Mouse (Mus musculus): ENCODE results near the gene Gemin6. TPM values are rescaled to one million over a fixed set of nuclear protein-coding genes. Genes with fewer than 3 reads are reported as not detected.

The Gemin6 gene
- 9.4 and 12.4 TPM in 2 replicates for polyA plus RNA-seq (2021; fragmentation: Nextera tagmentation)
- long read RNA-seq, experiment 1, transcript Gemin6-201 (3 exons, 1,134 nt) = major isoform, 6 of 7 reads
- long read RNA-seq, experiment 1, partial matches to known transcripts = 0 of 7 reads
- long read RNA-seq, experiment 1, other reads (novel, unspliced or antisense) = 0 of 7 reads
- long read RNA-seq, experiment 2, transcript Gemin6-201 (3 exons, 1,134 nt) = major isoform, 9 of 11 reads
- long read RNA-seq, experiment 2, partial matches to known transcripts = 0 of 11 reads
- long read RNA-seq, experiment 2, other reads (novel, unspliced or antisense) = 2 of 11 reads

DNA sequence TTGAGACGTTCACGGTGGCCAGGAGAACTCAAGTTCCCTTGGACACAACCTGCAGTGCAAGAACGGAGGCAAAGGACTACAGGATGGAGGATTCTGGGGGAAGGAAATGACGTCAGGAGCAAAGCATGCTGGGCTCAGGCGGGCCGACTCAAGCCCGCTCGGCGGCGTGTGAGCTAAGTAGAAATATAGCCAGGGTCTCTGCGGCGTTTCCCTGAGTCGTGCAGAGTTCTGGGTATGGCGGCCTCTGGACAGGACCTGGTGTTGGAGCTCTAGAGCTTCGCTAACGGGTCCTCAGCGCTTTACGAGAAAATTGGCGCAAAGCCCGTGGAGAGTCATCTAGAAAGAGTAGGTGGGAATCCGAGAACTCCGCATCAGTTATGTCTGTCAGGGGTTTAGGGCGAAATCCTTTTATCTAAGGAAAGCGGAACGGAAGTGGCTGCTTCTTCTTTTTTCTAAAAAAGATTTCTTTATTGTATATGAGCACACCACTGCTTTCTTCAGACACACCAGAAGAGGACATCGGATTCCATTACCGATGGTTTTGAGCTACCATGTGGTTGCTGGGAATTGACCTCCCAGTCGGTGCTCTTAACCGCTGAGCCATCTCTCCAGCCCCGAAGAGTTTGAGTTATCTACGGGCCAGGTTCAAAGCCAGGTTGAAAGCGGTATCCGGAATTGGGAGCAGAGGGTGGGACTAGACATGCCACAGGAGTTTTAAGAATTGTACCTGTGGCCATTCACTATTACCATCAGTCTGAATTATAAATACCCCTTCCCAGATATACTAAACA is at the start of gene Gemin6:
Gemin6 (plus strand) TSS at position 116 of the 791 bp plus-strand sequence.

DNA sequence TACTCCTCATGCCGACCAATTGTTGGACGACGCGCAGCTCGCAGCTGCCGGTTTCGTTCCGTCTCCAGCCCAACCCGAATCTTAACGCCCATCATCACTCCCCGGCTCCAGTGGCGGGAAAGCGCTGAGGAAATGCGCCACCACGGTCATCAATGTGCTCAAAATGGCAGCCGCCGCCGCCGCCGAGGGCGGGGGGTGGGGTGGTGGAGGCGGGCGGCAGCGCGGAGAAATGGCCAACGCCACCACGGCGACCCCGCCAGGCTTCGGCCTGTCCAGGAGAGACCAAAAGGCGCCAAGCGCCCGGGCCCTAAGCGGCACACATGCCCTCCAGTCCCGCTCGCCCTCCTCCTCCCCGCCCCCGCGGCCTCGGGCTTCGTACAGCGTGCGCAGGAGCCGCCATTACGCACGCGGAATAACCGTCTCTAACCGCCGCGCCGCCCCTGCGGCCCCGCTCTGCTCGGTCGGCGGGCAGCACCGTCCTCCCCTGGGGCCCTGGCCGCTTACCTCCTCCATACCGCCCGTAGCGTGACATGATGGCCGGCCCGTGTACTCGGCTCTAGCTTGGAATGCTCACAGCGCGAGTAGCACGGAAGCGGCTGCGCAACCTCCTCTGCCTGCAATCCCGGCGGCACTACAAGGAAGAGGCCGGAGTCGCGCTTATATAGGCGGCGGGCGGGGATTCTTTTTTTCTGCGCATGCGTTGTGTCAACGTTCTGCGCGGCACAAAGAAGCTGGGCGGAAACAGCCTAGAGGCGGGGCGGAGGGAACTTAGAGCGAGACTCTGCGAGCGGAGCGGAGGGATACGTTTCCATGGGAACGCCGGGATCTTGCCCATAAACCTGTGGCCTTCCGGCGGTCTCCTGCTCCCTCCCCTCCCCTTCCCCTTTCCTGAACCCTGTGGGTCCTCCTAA is 17.3 kb upstream of the Gemin6 start, which contains the start of the genes Srsf7 and Ttc39d:
Srsf7 (minus strand) TSS at position 637 of the 911 bp plus-strand sequence.
Ttc39d (plus strand) TSS at position 790 of the 911 bp plus-strand sequence.

Other genes with a start within 250 kb of the Gemin6 start
- gene Hnrnpll, start 162.1 kb upstream of the Gemin6 start, polyA plus RNA-seq (2021; fragmentation: Nextera tagmentation) = 24.5 and 26.9 TPM in 2 replicates
- 1.6 and 3.6 TPM in 2 replicates for gene Galm, start 97.0 kb upstream of the Gemin6 start, polyA plus RNA-seq (2021; fragmentation: Nextera tagmentation)
- 26.5 and 26.9 TPM in 2 replicates for gene Srsf7, start 17.1 kb upstream of the Gemin6 start, polyA plus RNA-seq (2021; fragmentation: Nextera tagmentation)
- 0.20 and 0.26 TPM in 2 replicates for gene Ttc39d, start 17.0 kb upstream of the Gemin6 start, polyA plus RNA-seq (2021; fragmentation: Nextera tagmentation)
- 56.0 and 68.9 TPM in 2 replicates for gene Morn2, start 65.8 kb downstream of the Gemin6 start, polyA plus RNA-seq (2021; fragmentation: Nextera tagmentation)
- 4.7 and 5.5 TPM in 2 replicates for gene Dhx57, start 66.0 kb downstream of the Gemin6 start, polyA plus RNA-seq (2021; fragmentation: Nextera tagmentation)
- 1.1 and 1.2 TPM in 2 replicates for gene Arhgef33, start 83.0 kb downstream of the Gemin6 start, polyA plus RNA-seq (2021; fragmentation: Nextera tagmentation)
- 1.0 TPM in 1 of 2 replicates, not detected in the other for gene Gm10190, start 149.1 kb downstream of the Gemin6 start, polyA plus RNA-seq (2021; fragmentation: Nextera tagmentation)